Mouse (Mus musculus) stomach, postnatal 0 days (tissue): ENCODE data around the gene Acmsd. TPM values are rescaled to one million over a fixed set of nuclear protein-coding genes. Genes with fewer than 3 reads are reported as not detected.

Experiments used
- ATAC-seq: fragments of 200-750 bp; cut with Nextera tagmentation; 2 replicates; pipeline ENCODE4 v1.8.0; 2017; ENCODE audit not compliant: low FRiP score, low TSS enrichment
- DNase-seq: peaks from one replicate; pipeline ENCODE4 v3.0.0-alpha.2; 2016; ENCODE audit warnings: low spot score
- H3K27ac ChIP-seq: fragments of 300-500 bp; sonication (generic); replicated peaks from 2 replicates; pipeline ENCODE4 v1.5.1; 2014; ENCODE audit warnings: mild to moderate bottlenecking, control low read depth
- H3K27me3 ChIP-seq: fragments of 300-500 bp; sonication (generic); 2 replicates; pipeline ENCODE4 v1.6.1; 2014; ENCODE audit warnings: low read length; ENCODE audit not compliant: control insufficient read depth, insufficient read depth
- H3K36me3 ChIP-seq: fragments of 300-500 bp; sonication (generic); 2 replicates; pipeline ENCODE4 v1.6.1; 2014; ENCODE audit warnings: low read length, mixed read lengths; ENCODE audit not compliant: control insufficient read depth, insufficient read depth
- H3K4me1 ChIP-seq: fragments of 300-500 bp; sonication (generic); replicated peaks from 2 replicates; pipeline ENCODE4 v1.6.1; 2014; ENCODE audit warnings: antibody characterized with exemption; ENCODE audit not compliant: control insufficient read depth, insufficient read depth
- H3K4me2 ChIP-seq: fragments of 300-500 bp; sonication (generic); replicated peaks from 2 replicates; pipeline ENCODE4 v1.6.1; 2014; ENCODE audit warnings: low read depth, mild to moderate bottlenecking, control low read depth, moderate library complexity
- H3K4me3 ChIP-seq: fragments of 300-500 bp; sonication (generic); 2 replicates; pipeline ENCODE4 v1.5.1; 2014; ENCODE audit warnings: low read depth, low read length, control low read depth
- H3K9ac ChIP-seq: fragments of 300-500 bp; sonication (generic); 2 replicates; pipeline ENCODE4 v1.6.1; 2014; ENCODE audit warnings: mild to moderate bottlenecking, low read length, control low read depth, mixed read lengths
- H3K9me3 ChIP-seq: fragments of 300-500 bp; sonication (generic); 2 replicates; pipeline ENCODE4 v1.6.1; 2016; ENCODE audit warnings: low read length; ENCODE audit not compliant: control insufficient read depth
- CTCF ChIP-seq: IDR thresholded peaks from 2 replicates; pipeline ENCODE4 v1.5.1; 2016; ENCODE audit warnings: antibody characterized with exemption, low read depth, mild to moderate bottlenecking, moderate library complexity
- EP300 ChIP-seq: optimal IDR thresholded peaks from 2 replicates; pipeline ENCODE3; 2016; ENCODE audit warnings: antibody characterized with exemption
- WGBS: fragments of 180-500 bp; shearing (Covaris S2); extraction: QIAGEN DNeasy Blood & Tissue Kit; methylation state at CpG from one replicate; pipeline ENCODE4 v1.1.7; 2014; 5-methylcytosine and 5-hydroxymethylcytosine counted together
- polyA plus RNA-seq: library from polyadenylated mRNA; unstranded; fragments of >200 nt; fragmentation: Nextera tagmentation; extraction: Ambion mirVana; gene quantifications from 2 replicates; pipeline ENCODE4 v1.2.1, GENCODE M21; 2015

Gene Acmsd
- polyA plus RNA-seq, 1 experiment from 2014 or later, result not detected

- WGBS, result 87% methylated on average over 1 of the region's 1 CpGs
- no peak for TF ChIP-seq EP300
- TF ChIP-seq CTCF, result no peak
- Histone ChIP-seq H3K4me3 (no peak overlapping the region), H3K36me3 (no peaks in the 10 kb centered on the region), H3K4me1 (no peaks in the 10 kb centered on the region), H3K9me3 (no peaks in the 10 kb centered on the region), H3K4me2 (no peak overlapping the region), H3K27me3 (no peaks in the 10 kb centered on the region), H3K27ac (no peak overlapping the region), H3K9ac (no peak overlapping the region)
- no peak for DNase-seq
- ATAC-seq, result no peak
Measured at GRCm38 (mm10) chr1:127718290-127718689, 10.9 kb upstream of the Acmsd start.

DNA sequence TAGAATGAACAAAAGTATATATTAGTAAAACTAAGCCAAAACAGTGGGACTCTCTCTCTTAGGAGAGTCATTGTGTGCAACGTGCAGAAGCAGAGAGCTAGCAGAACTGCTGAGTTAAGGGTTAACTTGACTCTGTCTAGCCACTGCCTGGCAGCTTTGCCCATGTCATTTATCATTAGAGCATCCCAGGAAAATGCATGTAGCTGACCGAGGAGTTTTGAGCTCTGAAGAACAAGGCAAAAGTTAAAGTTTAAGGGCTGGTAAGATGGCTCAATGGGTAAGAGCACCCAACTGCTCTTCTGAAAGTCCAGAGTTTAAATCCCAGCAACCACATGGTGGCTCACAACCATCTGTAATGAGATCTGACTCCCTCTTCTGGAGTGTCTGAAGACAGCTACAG, 5.6 kb upstream of the Acmsd start:
- DNase-seq (no peak), ATAC-seq (no peak)
- Histone ChIP-seq H3K36me3 (no peaks in the 10 kb centered on the region), H3K9ac (no peak overlapping the region), H3K9me3 (no peaks in the 10 kb centered on the region), H3K4me1 (no peaks in the 10 kb centered on the region), H3K27me3 (no peaks in the 10 kb centered on the region), H3K27ac (no peak overlapping the region), H3K4me2 (no peak overlapping the region), H3K4me3 (no peak overlapping the region)
- WGBS, result 20% methylated on average over 2 of the region's 2 CpGs
- no peak for TF ChIP-seq CTCF
- TF ChIP-seq EP300, result no peak

GRCm38 (mm10) chr1:127731086-127731485, 1.9 kb downstream of the Acmsd start:
- H3K9me3 ChIP-seq, result no peaks in the 10 kb centered on the region
- no peak for TF ChIP-seq EP300
- TF ChIP-seq CTCF, result no peak
- no peaks in the 10 kb centered on the region for H3K27me3 ChIP-seq
- H3K4me1 ChIP-seq, result no peaks in the 10 kb centered on the region
- ATAC-seq (no peak), DNase-seq (no peak)
- no peak overlapping the region for H3K27ac ChIP-seq
- WGBS, result 54% methylated on average over 3 of the region's 3 CpGs
- no peak overlapping the region for H3K9ac ChIP-seq
- H3K4me2 ChIP-seq, result no peak overlapping the region
- H3K36me3 ChIP-seq, result no peaks in the 10 kb centered on the region
- H3K4me3 ChIP-seq, result no peak overlapping the region

DNA sequence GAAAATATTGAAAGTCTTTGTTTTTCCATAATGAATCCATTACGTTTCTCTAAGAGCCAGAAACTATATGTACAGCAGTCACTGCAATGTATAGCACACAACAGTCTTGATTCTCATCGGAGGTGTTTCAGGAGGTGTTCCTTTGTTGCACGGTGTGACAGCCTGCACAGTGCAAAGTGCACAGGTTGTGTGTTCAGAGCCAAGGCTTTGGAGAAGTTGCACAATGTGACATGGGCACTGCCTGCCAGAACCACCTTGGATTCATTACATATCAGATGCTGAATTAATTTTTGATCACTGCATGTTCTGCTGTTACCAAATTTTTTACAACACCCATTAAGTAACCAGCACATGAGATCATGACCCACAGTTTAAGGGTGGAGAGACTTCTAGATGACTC, 3.2 kb downstream of the Acmsd start:
- no peak for TF ChIP-seq EP300
- TF ChIP-seq CTCF, result no peak
- Histone ChIP-seq H3K4me2 (no peak overlapping the region), H3K9me3 (no peaks in the 10 kb centered on the region), H3K4me1 (no peaks in the 10 kb centered on the region), H3K27me3 (no peaks in the 10 kb centered on the region), H3K36me3 (no peaks in the 10 kb centered on the region), H3K9ac (no peak overlapping the region), H3K27ac (no peak overlapping the region), H3K4me3 (no peak overlapping the region)
- no peak for DNase-seq
- whole genome bisulfite sequencing, result 82% methylated on average over 3 of the region's 3 CpGs
- ATAC-seq, result no peak

GRCm38 (mm10) chr1:127732841-127733240, 3.6 kb downstream of the Acmsd start:
- 55% methylated on average over 3 of the region's 3 CpGs for WGBS
- no peaks in the 10 kb centered on the region for H3K4me1 ChIP-seq
- H3K27ac ChIP-seq, result no peak overlapping the region
- H3K36me3 ChIP-seq, result no peaks in the 10 kb centered on the region
- DNase-seq, result no peak
- TF ChIP-seq EP300 (no peak), CTCF (no peak)
- no peak overlapping the region for H3K9ac ChIP-seq
- H3K4me2 ChIP-seq, result no peak overlapping the region
- no peak for ATAC-seq
- H3K9me3 ChIP-seq, result no peaks in the 10 kb centered on the region
- H3K4me3 ChIP-seq, result no peak overlapping the region
- H3K27me3 ChIP-seq, result no peaks in the 10 kb centered on the region

DNA sequence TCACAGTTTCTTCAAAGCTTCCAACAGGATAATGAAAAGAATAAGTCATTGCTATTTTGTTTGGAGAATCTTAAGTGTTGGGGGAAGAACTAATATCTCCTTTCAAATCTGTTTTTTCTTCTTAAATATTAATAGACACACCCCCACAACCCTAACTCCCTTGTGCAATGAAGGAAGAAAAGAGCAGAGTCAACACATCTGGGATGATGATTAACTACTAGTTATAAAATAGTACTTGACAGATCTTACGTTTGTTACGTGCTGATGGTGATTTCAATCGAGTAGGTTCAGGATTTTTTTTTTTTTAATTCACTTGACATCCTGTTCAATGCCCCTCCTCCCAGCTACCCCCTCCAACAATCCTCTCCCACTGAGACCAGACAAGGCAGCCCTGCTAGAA, 6.1 kb downstream of the Acmsd start:
- ATAC-seq, result no peak
- no peak for DNase-seq

More for the DNA sequence above, 6.1 kb downstream of the Acmsd start:
- Histone ChIP-seq H3K4me1 (no peaks in the 10 kb centered on the region), H3K4me3 (no peak overlapping the region), H3K4me2 (no peak overlapping the region), H3K27ac (no peak overlapping the region), H3K9ac (no peak overlapping the region), H3K36me3 (no peaks in the 10 kb centered on the region), H3K9me3 (no peaks in the 10 kb centered on the region), H3K27me3 (no peaks in the 10 kb centered on the region)
- 38% methylated on average over 3 of the region's 3 CpGs for WGBS
- TF ChIP-seq EP300, result no peak
